Mouse (Mus musculus) kidney, embryonic 16.5 days (tissue): ENCODE data around the gene Ccdc88b. TPM values are rescaled to one million over a fixed set of nuclear protein-coding genes. Genes with fewer than 3 reads are reported as not detected.

ENCODE experiments used
- ATAC-seq: fragments of 200-750 bp; cut with Nextera tagmentation; 2 replicates; pipeline ENCODE4 v1.8.0; 2017; ENCODE audit warnings: moderate TSS enrichment; ENCODE audit not compliant: low FRiP score, low TSS enrichment
- H3K27ac ChIP-seq: fragments of 300-500 bp; sonication (generic); 2 replicates; pipeline ENCODE4 v1.5.1; 2014; ENCODE audit warnings: low read length
- H3K27me3 ChIP-seq: fragments of 300-500 bp; sonication (generic); 2 replicates; pipeline ENCODE4 v1.6.1; 2014; ENCODE audit warnings: low read length, control low read depth, mixed read lengths; ENCODE audit not compliant: insufficient read depth
- H3K36me3 ChIP-seq: fragments of 300-500 bp; sonication (generic); 2 replicates; pipeline ENCODE4 v1.6.1; 2014; ENCODE audit warnings: low read length, control low read depth, mixed read lengths; ENCODE audit not compliant: insufficient read depth
- H3K4me1 ChIP-seq: fragments of 300-500 bp; sonication (generic); 2 replicates; pipeline ENCODE4 v1.6.1; 2014; ENCODE audit warnings: low read length, control low read depth, mixed read lengths; ENCODE audit not compliant: insufficient read depth
- H3K4me2 ChIP-seq: fragments of 300-500 bp; sonication (generic); replicated peaks from 2 replicates; pipeline ENCODE4 v1.6.1; 2014; ENCODE audit warnings: low read depth, low read length
- H3K4me3 ChIP-seq: fragments of 300-500 bp; sonication (generic); 2 replicates; pipeline ENCODE4 v1.5.1; 2014; ENCODE audit warnings: mild to moderate bottlenecking, low read length
- H3K9ac ChIP-seq: fragments of 300-500 bp; sonication (generic); replicated peaks from 2 replicates; pipeline ENCODE4 v1.6.1; 2014; ENCODE audit warnings: low read length
- H3K9me3 ChIP-seq: fragments of 300-500 bp; sonication (generic); 2 replicates; pipeline ENCODE4 v1.6.1; 2016; ENCODE audit warnings: low read length, control low read depth
- WGBS: fragments of 180-500 bp; shearing (Covaris S2); extraction: QIAGEN DNeasy Blood & Tissue Kit; methylation state at CpG from one replicate; pipeline ENCODE4 v1.1.7; 2014; 5-methylcytosine and 5-hydroxymethylcytosine counted together
- polyA plus RNA-seq: library from polyadenylated mRNA; unstranded; fragments of >200 nt; fragmentation: Nextera tagmentation; extraction: Ambion mirVana; gene quantifications from 2 replicates; pipeline ENCODE4 v1.2.1, GENCODE M21; 2015

Ccdc88b gene
- polyA plus RNA-seq, 1 experiment from 2014 or later, result 0.74 TPM

DNA sequence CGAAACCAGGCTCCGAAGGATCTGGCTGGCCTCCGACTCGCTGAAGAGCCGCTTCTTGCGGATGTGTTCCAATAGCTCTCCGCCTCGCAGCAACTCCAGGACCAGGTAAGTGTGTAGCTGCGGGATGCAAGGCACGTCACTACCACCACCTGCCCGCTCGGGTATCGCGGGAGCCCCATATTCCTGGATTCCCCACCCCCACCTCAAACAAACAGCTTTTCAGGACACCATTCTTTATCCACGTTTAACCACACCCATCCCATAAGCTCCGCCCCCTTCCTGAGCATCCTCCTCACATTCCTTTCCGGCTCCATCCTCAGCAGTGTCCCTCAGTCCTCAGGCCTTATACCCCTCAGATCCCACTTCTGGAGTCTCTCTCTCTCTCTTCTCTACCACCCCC, 26.7 kb downstream of the Ccdc88b start:
- Histone ChIP-seq H3K9ac (no peak overlapping the region), H3K27me3 (peaks cover 40% of the 10 kb centered on the region), H3K4me1 (peaks cover 19% of the 10 kb centered on the region), H3K4me3 (peak overlapping the region; percentile 27), H3K9me3 (no peaks in the 10 kb centered on the region), H3K36me3 (peaks cover 23% of the 10 kb centered on the region), H3K27ac (no peak overlapping the region), H3K4me2 (peak overlapping the region; percentile 43)
- peak; percentile 32; the same call in 1 of the 2 replicates for ATAC-seq
- 22% methylated on average over 17 of the region's 17 CpGs for WGBS

DNA sequence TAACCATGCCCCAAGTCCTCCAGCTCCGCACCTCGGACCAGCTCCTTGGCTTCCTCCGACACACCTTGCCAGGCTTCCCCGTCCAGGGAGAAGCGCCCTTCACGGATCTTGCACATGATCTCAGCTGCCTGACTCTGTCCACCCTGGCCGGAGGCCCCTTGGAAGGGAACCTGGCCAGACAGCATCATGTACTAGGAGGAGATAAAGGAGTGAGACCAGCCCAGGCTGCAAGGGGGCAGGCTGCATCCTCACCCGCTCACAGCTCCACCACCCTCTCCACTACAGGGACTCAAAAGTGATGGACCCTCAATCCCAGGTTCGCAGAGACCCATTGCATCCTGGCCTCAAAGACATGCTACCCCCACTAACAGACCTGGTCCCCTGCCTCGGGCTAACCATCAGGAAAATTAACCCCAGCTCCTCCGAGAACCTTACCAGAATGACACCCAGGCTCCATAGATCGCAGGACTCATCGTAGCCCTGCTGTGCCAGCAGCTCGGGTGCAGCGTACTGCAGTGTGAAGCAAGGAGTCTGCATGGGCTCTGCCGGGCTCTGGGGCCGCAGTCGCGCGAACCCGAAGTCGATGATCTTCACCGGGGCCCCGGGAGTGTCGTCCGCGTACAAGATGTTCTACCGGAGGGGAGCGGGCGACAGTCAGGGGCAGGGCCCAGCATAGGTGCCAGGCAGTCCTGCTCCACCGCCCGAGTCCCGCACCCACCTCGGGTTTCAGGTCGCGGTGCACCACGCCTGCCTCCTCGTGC, 27.3 kb downstream of the Ccdc88b start:
- Histone ChIP-seq H3K4me3 (peak overlapping the region; percentile 27), H3K9me3 (no peaks in the 10 kb centered on the region), H3K4me2 (peak overlapping the region; percentile 43), H3K27me3 (peaks cover 40% of the 10 kb centered on the region), H3K4me1 (peaks cover 19% of the 10 kb centered on the region), H3K36me3 (peaks cover 21% of the 10 kb centered on the region), H3K27ac (no peak overlapping the region), H3K9ac (no peak overlapping the region)
- ATAC-seq, result no peak
- WGBS, result 23% methylated on average over 38 of the region's 38 CpGs

DNA sequence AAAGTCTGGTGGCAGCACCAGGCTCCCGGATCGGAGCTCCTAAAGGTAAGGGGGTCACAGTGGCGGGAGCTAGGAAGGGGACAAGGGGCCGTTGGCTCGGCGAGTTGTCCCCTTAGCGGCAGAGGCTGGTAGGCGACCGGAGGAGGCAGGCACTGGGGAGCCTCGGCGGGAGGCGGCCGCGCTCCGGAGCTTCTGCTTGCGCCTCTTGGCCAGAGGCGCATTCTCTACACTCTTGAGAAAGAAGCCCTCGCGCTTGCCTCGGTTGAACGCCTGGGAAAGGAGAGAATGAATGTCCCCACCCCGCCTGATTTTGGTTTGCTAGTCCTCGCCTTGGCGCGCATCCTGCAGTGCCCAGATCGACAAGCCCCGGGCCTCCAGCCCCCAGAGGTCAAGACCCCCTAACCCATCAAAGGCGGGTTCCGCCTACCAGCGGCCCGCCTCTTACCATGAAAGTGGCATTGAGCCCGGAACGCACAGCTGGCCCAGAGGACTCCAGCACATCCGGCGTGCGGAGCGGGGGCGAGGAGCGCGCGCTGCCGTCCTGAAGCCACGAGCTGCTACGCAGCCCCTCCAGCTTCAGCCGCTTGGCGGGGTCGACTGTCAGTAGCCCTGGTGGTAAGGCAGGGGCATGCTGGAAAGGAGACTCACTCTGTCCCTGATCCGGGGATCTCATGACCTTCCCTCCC, 28.0 kb downstream of the Ccdc88b start:
- peaks cover 40% of the 10 kb centered on the region for H3K27me3 ChIP-seq
- no peak overlapping the region for H3K27ac ChIP-seq
- H3K4me3 ChIP-seq, result peak overlapping the region; percentile 27
- no peaks in the 10 kb centered on the region for H3K9me3 ChIP-seq
- peak overlapping the region; percentile 43 for H3K4me2 ChIP-seq
- peaks cover 21% of the 10 kb centered on the region for H3K36me3 ChIP-seq
- no peak overlapping the region for H3K9ac ChIP-seq
- 14% methylated on average over 48 of the region's 48 CpGs for WGBS
- H3K4me1 ChIP-seq, result peaks cover 19% of the 10 kb centered on the region
- no peak for ATAC-seq

DNA sequence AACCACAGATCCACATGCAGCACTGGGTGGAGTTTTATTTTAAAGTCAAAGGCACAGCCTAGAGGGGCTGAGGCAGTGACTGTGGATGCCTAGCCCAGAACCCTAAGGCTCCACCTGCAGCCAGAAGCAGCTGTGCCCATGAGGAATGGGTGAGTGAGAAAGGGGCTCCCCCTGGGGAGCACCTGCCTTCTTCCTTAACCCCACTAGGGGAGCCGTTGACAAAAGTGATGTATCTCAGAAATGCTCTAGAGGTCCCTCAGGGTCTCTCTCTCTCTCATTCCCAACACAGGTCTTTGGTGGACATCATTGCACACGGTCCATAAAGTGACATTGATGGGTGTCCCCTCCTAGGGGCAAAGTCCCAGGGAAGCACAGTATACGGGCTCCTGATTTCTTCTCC, 28.9 kb downstream of the Ccdc88b start:
- Histone ChIP-seq H3K9ac (no peak overlapping the region), H3K27me3 (peaks cover 40% of the 10 kb centered on the region), H3K9me3 (no peaks in the 10 kb centered on the region), H3K27ac (no peak overlapping the region), H3K4me1 (peaks cover 19% of the 10 kb centered on the region), H3K4me3 (no peak overlapping the region), H3K4me2 (no peak overlapping the region), H3K36me3 (peaks cover 15% of the 10 kb centered on the region; the same call in 1 of the 2 replicates)
- no peak for ATAC-seq
- WGBS, result 26% methylated on average over 3 of the region's 3 CpGs

DNA sequence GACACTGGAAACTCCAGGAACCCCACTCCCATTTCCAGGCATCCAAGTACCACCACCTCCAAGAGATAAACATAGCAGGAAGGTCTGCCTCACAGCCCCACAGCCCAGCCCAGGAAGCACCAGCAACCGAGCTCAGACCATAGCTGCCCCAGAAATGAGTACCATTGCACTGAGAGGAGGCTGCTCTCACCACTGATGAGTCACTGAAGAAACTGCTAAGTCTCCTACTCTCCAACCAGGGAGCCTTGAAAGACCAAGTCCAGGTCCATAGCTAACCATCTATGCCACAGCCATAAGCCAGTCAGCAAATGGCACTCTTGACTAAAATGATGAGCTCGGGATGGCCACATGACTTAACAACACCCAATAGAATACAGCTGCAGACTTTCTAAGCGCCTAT, 31.4 kb downstream of the Ccdc88b start:
- H3K4me3 ChIP-seq, result no peak overlapping the region
- H3K9me3 ChIP-seq, result no peaks in the 10 kb centered on the region
- peaks cover 5% of the 10 kb centered on the region; the same call in 1 of the 2 replicates for H3K36me3 ChIP-seq
- peaks cover 18% of the 10 kb centered on the region for H3K4me1 ChIP-seq
- no peak overlapping the region for H3K9ac ChIP-seq
- no peak overlapping the region for H3K27ac ChIP-seq
- H3K4me2 ChIP-seq, result no peak overlapping the region
- peaks cover 32% of the 10 kb centered on the region for H3K27me3 ChIP-seq
- WGBS, result 81% methylated on average over 3 of the region's 3 CpGs
- no peak for ATAC-seq

DNA sequence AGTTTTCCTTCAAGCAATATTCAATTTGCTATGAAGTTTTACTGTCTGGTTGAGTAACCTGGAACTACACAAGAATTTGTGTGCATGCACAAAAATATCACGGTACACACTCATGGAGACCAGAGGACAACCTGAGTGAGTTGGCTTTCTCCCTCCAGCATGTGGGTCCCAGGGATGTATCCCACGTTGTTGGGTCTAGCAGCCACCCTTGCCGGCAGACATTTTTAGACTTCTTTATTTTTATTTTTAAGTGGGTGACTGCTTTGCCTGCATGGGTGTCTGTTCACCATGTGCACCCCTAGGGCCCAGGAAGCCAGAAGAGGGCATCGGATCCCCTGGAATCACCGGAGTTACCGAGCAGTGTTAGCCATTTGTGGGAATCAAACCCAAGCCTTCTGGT, 32.6 kb downstream of the Ccdc88b start:
- Histone ChIP-seq H3K27ac (no peak overlapping the region), H3K4me1 (peaks cover 7% of the 10 kb centered on the region), H3K9ac (no peak overlapping the region), H3K4me3 (no peak overlapping the region), H3K36me3 (peaks cover 5% of the 10 kb centered on the region; the same call in 1 of the 2 replicates), H3K27me3 (peaks cover 20% of the 10 kb centered on the region), H3K9me3 (peaks cover 3% of the 10 kb centered on the region; the same call in 1 of the 2 replicates), H3K4me2 (no peak overlapping the region)
- no peak for ATAC-seq
- WGBS, result 88% methylated on average over 6 of the region's 6 CpGs

DNA sequence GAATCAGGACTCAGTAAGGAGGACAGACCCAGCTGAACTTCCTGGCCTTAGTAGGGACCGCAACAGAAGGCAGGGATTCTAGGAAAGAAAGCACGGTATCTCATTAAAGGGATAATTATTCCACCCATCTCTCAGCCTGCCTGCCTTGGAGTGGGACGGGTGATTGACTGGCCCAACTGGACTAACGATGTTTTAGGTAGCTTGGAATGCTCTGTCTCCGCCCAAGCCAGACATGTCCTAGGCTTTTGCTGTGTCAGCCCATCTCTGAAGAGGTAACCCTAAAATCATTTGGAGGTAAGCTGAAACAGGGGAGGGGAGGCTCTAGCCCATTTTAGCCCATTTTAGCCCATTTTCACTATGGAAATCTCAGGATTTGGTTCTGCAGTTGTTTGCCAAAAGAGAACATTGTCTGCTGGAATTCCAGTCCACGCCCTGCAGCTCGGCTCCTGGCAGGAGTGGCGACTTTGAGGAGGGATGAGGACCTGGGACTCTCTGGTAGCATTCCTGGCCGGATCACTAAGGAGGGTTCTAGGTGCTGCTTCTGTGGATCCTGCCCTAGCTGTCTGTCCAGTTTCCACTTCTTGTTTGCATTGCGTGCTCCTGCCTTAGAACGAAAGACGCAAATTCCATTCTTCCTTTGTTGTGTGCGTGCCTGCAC, 37.3 kb downstream of the Ccdc88b start:
- H3K4me1 ChIP-seq, result no peaks in the 10 kb centered on the region
- H3K9me3 ChIP-seq, result peaks cover 6% of the 10 kb centered on the region; the same call in 1 of the 2 replicates
- H3K4me2 ChIP-seq, result no peak overlapping the region
- no peak for ATAC-seq
- no peak overlapping the region for H3K4me3 ChIP-seq
- no peaks in the 10 kb centered on the region for H3K36me3 ChIP-seq
- H3K9ac ChIP-seq, result no peak overlapping the region
- WGBS, result 90% methylated on average over 13 of the region's 13 CpGs
- H3K27ac ChIP-seq, result no peak overlapping the region
- no peaks in the 10 kb centered on the region; the same call in 1 of the 2 replicates for H3K27me3 ChIP-seq

DNA sequence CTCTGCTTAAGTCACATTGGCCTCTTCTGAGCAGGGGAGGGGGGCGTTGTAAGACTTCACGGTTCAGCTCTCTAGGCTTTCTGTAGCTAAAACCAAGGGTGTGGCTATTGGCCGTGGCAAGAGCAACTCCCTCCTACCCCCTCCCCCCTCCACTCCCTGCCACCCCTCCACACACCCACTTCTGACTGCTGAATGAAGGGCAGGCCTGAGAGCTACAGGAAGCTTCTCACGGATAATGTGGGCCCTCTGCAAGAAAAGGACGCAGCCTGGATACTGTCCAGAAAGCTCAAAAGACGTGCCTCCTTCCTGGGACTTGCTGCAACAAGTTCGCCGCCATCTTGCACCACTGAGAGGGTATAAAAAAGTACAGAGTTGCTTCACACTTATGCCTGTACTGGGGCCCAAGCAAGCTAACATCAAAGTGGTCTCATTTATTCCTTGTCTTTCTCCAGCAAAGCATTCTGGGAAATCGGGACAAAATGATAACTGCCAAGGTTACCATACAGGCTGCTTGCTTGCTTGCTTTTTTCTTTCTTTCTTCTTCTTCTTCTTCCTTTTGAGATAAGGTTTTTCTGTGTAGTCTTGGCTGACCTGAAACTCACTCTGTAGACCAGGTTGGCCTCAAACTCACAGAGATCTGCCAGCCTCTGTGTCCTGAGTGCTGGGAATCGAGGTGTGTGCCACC, 38.7 kb downstream of the Ccdc88b start:
- Histone ChIP-seq H3K36me3 (no peaks in the 10 kb centered on the region), H3K27me3 (no peaks in the 10 kb centered on the region; the same call in 1 of the 2 replicates), H3K4me2 (no peak overlapping the region), H3K9ac (no peak overlapping the region), H3K27ac (no peak overlapping the region), H3K4me1 (no peaks in the 10 kb centered on the region), H3K9me3 (peaks cover 6% of the 10 kb centered on the region; the same call in 1 of the 2 replicates), H3K4me3 (no peak overlapping the region)
- WGBS, result 41% methylated on average over 10 of the region's 10 CpGs
- peak; percentile 49; the same call in 1 of the 2 replicates for ATAC-seq

DNA sequence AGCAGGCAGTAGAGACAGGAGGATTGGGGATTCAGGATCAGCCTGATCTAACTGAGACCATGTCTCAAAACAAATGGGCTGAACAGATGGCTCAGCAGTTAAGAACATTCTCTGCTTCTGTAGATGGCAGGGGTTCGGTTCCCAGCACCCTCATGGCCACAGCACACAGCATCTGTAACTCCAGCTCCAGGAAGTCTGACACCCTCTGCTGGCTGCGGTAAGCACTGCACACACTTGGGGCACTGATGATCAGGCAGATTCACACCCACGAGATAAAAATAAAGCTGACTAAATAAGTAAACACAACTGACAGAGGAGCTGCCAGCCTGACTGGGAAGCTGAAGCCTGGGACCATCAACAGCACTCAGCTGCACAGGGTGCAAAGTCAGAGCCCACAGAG, 43.1 kb downstream of the Ccdc88b start:
- H3K4me2 ChIP-seq, result no peak overlapping the region
- no peak overlapping the region for H3K9ac ChIP-seq
- no peaks in the 10 kb centered on the region for H3K4me1 ChIP-seq
- no peaks in the 10 kb centered on the region for H3K36me3 ChIP-seq
- ATAC-seq, result no peak
- H3K27me3 ChIP-seq, result no peaks in the 10 kb centered on the region; the same call in 1 of the 2 replicates
- WGBS, result 85% methylated on average over 3 of the region's 3 CpGs
- H3K27ac ChIP-seq, result no peak overlapping the region
- H3K4me3 ChIP-seq, result no peak overlapping the region
- H3K9me3 ChIP-seq, result 0 out of 2 replicates have a peak, but pooled peaks cover 2% of the 10 kb centered on the region
